Mouse (Mus musculus) thymus, adult 2 months (tissue): Measurements from ENCODE around the gene Itgb7.

ENCODE experiments used
- CTCF ChIP-seq: fragments of 200-500 bp; IDR thresholded peaks from 2 replicates; pipeline ENCODE4 v1.5.1; 2012; ENCODE audit warnings: mild to moderate bottlenecking, control low read depth, low read length, moderate library complexity, borderline replicate concordance; ENCODE audit not compliant: control insufficient read depth, poor library complexity, insufficient read depth; ENCODE audit errors: extremely low read depth
- POLR2A ChIP-seq: fragments of 200-500 bp; IDR thresholded peaks from 2 replicates; pipeline ENCODE4 v1.6.1; 2012; ENCODE audit warnings: mild to moderate bottlenecking, low read length, control low read depth, moderate library complexity; ENCODE audit not compliant: control insufficient read depth, poor library complexity, insufficient read depth; ENCODE audit errors: extremely low read depth

GRCm38 (mm10) chr15:102179106-102179505 lies 52.6 kb downstream of the Itgb7 start:
- TF ChIP-seq CTCF, result no peak
- TF ChIP-seq POLR2A, result no peak
